Mouse (Mus musculus): ENCODE results near the gene Dst.

Dst gene

DNA sequence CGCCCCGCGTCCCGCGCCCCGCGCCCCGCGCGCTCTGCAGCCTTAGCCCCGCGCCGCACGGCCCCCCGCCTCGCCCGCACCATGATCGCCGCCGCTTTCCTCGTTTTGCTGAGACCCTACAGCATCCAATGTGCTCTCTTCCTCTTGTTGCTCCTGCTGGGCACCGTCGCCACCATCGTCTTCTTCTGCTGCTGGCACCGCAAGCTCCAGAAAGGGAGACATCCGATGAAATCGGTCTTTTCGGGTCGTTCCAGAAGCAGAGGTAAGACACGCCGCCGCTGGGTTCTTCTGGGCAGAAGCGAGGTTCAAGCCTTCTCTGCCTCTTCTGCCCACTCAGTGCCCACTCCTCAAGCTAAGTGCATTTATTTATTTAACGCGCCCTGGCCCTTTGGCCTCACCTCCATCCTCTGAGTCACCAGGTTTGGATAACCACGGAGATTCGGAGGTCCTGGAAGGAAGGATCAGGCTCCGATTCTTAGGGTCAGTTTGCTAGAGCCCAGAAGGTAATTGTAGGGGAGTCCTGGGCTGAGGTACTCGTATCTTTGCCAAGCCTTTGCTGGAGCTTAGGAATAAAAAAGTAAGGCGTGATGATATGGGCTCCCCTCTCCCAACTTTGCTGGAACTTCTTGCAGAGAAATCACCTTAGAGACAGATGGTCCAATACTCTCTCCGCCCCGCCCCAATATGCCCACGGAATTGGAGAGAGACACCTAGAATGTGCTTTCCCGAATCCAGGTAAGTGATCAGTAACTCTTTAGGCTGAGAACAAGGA is at the start of gene Dst:
Gene Dst, plus strand, starts transcription at position 35 of the 772 bp plus-strand sequence.
- no peak for DNase-seq (ENCODE audit: low spot score in 2 of 2)

DNA sequence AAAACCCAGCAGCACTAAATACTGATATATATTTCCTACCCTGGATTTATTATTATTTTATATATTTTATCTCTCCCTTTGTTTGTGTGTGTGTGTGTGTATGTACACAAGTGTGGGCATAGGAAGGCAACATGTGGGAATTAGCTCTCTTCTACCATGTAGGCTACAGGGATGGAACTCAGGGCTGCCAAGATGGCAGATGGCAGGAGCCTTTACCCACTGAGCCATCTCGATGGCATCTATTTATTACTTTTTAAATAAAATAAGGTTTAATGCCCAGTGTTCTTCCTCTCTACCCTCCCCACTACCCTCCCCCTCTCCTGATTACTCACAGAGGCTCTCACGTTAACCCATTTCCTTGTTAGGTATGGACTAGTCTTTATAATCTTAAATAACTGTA is 39.0 kb upstream of the Dst start:
- no peak for DNase-seq (ENCODE audit: low spot score in 2 of 2)

GRCm38 (mm10) chr1:33869437-33869836 is 38.6 kb upstream of the Dst start:
- no peak for DNase-seq (ENCODE audit: low spot score in 2 of 2)

DNA sequence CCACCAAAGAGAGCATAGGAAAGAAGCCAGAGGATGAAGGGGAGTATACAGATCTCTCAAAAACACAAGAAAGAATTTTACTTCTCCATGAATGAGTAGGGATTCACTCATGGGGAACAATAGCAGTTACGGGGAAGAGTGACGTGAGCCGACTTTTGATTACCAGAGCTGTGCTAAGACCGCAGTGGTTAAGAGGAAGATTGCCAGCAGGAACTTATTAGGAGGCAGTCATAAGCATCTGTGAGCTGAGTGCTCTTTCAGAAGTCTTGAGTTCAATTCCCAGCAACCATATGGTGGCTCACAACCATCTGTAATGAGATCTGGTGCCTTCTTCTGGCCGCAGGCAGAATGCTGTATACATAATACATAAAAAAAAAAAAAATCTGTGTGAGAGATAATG is 34.5 kb upstream of the Dst start:
- no peak for DNase-seq (ENCODE audit: low spot score in 2 of 2)

- DNase-seq (ENCODE audit: low spot score in 2 of 2): no peak
Observed at GRCm38 (mm10) chr1:33875691-33876090, 32.3 kb upstream of the Dst start.

DNA sequence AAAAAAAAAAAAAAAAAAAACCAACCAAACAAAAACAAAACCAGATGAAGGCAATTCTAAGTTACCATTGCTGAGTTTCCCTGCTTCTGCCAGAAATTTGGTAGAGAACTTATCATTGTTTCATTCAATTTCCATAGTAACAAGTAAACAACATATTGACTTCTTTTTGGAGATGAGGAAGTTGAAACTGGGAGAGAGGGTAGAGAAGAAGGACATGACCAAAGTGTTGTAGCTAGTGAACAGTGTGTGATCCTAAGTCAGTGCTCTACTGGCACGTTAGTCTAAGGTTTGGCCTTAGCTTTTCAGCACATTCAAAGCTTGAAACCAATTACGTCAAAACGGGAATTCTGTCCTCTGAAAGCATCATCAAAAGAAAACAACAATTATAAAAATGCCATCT is 31.6 kb upstream of the Dst start:
- no peak for DNase-seq (ENCODE audit: low spot score in 2 of 2)

DNA sequence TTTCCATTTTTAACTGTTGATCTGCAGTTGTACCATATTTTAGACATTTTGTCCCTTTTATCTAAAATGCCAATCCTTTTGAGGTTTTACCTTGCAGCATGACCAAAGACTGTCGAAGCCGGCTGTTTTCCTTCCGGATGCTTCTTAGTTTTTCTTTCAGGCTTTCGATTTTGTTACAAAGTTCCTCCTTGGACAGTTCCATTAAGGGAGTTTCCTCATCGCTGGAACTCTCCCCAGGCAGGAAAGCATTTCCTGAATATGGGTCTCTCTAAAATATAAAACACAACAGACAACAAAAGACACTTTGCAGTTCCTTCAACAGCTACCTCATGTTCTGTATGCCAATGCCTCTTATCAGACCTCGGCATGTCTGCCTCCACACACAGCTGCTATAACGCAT is 29.9 kb upstream of the Dst start:
- DNase-seq (ENCODE audit: low spot score in 2 of 2): no peak

DNA sequence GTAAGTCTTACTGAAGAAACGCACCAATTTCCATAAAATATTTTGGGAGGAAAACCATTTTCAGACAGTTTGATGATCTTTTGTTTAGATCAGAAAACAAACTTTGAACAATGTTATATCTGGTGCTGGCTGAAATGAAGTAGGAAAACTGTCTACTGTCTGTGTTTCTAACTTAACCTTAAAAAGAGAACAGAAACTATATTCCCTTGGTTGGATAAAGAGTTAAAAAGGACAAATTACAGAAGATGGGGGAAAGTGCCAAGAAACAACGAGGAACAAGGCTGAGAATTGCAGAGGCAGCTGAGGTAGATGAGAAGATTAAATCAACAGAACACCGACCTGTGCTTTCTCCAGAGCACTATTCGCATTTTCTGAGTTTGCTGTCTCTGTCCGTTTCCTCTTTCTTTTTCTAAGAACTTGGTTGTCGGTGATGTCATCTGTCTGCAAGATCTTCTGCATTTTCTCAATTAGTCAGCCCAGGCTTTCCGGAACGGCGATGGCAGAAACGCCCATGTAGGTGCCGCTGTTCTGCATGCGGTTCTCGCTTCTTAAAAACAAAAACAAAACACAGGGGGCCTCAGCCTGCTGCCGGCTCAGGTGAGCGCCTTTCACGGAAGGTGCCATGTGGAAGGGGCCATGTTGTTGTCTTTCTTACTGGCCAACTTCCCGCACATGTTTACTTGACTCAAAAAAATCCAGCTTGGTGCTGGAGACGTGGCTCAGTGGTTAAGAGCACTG is 24.8 kb upstream of the Dst start:
- DNase-seq (ENCODE audit: low spot score in 2 of 2): peak; percentile 50 to 55

- DNase-seq (ENCODE audit: low spot score in 2 of 2): peak in 1 of 2 experiments; percentile 70
Observed at GRCm38 (mm10) chr1:33892784-33893183, 15.2 kb upstream of the Dst start.

DNA sequence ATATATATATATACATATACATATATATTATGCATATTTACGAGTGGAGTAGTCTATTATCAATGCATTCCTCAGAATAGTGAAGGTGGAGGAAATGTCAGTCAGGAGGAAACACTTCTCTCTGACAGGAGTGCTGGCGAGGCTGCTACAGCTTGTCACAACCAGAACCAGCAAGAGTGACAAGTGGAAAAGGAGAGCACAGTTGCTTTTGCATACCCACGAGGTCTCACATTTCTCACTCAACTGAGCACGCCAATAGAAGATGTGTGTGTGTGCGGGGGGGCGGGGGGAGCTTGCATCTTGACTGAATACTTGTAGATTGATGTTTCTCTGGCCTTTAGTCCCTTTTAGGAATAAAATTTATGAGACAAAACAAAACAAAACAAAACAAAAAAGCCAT is 11.9 kb upstream of the Dst start:
- no peak for DNase-seq (ENCODE audit: low spot score in 2 of 2)

DNA sequence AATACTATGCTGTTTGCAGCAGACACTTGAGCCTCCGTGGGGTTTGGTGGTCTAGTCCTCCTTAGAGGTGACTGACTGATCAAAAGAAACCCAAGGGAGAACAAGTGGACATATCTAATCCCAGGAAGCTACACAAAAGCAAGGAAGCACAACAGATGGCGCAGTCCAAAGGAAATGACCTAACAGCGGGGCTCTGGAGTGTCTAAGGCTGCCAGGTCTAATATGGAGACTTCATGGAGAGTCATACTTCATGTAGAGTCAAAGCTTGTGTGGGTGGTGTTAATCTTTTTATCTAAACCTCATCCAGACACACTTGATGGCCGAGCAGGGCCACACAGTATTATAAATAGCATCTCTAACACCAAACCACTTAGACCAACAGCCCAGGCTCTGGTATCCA is 11.4 kb upstream of the Dst start:
- no peak for DNase-seq (ENCODE audit: low spot score in 2 of 2)

GRCm38 (mm10) chr1:33897426-33897825 is 10.6 kb upstream of the Dst start:
- no peak for DNase-seq (ENCODE audit: low spot score in 2 of 2)

DNA sequence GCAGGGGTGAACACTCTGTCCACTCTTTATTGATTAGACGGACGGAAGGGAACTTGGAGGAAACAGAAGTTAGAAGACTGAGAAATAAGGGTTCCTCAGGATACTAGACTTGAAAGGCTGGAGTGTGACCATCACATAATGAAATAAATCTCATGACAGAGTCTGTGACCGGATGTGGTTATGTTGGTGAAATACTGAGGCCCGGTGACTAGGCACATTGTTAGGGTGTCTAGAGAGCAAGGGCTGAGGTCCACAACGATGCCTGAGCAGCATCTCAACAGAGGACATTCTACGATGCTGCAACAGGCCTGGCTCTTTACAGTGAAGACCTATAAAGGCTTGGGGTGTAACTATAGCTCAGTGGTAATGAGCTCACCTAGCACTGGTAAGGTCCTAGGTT is 9.7 kb upstream of the Dst start:
- no peak for DNase-seq (ENCODE audit: low spot score in 2 of 2)

DNA sequence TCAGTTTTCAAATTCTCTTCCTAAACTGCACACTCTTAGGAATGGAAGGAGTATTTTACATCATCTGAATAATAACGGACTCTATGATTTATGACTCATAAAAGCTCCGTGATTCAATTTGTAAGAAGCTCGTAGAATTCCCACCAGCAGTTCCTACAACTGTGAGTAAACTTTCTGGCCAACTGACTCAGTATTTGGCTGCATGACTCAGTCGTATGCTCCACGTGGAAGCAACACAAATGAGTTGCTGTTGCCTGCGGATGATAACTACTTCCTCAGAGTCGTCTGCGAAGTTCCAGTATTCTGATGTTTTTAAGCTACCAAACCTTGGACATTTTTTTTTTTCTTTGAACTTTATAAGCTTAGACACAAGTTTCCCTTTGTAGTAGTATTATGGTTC is 7.8 kb upstream of the Dst start:
- no peak for DNase-seq (ENCODE audit: low spot score in 2 of 2)

DNA sequence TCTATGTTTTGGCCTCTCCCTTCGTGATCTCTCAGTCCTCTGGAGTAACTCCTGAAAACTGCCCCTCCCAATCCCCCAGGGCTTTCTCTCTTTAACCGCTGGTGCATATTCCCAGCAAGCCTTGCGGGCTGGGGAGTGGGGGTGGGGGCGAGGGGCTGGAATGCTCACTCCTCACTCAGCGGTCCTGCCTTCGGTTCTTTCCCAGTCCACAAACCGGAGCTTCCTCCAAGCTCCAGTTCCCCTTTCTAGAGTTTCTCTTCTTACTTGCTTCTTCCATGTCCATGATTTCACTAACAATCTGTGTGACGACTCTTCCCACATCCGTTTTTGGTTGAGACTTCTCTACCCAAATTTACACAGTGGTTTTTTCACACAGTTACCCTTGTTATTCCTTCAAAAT is 4.4 kb upstream of the Dst start:
- no peak for DNase-seq (ENCODE audit: low spot score in 2 of 2)

- DNase-seq (ENCODE audit: low spot score in 2 of 2): no peak
Observed at GRCm38 (mm10) chr1:33906216-33906615, 1.8 kb upstream of the Dst start.

GRCm38 (mm10) chr1:33906927-33907326 is 1.1 kb upstream of the Dst start:
- DNase-seq (ENCODE audit: low spot score in 2 of 2): peak; percentile 57 to 65

DNA sequence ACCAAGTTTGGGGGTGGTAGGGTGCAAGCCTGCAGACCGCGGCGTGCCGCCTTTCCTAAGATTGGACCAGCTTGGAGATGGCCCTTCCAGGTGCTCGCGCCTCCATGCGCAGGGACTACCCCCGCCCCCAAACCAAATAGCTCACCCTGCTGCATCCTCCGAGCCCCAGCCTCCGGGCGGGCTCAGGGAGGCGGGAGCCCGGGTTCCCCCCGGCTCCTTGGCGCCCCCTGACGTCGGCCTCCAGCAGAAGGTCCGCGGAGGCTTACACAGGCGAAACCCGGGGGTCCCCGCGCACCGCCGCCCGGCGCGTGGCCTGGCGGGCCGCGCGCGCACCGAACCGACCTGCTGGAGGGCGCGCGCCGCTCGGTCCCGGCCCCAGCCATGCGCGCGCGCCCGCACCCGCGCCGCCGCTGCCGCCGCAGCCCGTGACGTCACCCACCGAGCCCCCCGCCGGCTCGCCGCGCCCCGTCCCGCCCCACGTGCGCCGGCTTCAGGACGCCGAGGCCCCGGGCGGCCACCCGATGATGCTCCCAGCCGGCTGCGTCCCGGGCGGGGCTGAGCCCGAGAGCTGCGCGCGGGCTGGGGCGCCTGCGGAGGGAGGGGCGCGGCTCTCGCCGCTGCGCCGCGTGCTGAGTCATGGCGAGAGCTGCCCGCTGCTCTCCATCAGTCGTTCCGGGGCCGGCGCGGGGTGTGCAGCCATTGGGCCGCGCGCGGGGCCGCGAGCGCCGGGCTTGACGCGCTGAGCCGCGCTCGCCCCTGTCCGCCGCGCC is 419 bp upstream of the Dst start, which contains the start of gene Bend6:
Gene Bend6, minus strand, starts transcription at position 396 of the 770 bp plus-strand sequence.
- DNase-seq (ENCODE audit: low spot score in 2 of 2): peak; percentile 84

- DNase-seq (ENCODE audit: low spot score in 2 of 2): no peak
Observed at GRCm38 (mm10) chr1:33911589-33911988, 3.6 kb downstream of the Dst start.

DNA sequence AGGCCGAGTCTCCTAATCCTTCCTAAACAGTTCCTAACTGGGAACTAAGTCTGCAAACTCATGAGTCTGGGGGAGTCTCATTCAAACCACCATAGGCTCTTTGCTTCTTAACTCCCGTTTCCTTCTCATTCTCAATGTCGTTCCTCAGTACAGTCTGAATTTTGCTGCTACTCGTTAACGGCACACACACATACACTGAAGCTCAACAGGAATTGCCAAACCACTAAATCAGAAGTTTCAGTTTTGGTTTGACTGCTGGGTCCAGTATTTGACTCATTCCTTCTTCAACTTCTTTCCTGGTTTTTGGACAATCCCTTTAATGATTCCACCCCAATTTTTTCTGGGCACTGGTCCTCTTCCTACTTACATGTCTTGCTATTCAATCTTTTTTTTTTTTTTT is 8.5 kb downstream of the Dst start:
- DNase-seq (ENCODE audit: low spot score in 2 of 2): no peak

- no peak for DNase-seq (ENCODE audit: low spot score in 2 of 2)
Observed at GRCm38 (mm10) chr1:33922975-33923374, 14.9 kb downstream of the Dst start.

DNA sequence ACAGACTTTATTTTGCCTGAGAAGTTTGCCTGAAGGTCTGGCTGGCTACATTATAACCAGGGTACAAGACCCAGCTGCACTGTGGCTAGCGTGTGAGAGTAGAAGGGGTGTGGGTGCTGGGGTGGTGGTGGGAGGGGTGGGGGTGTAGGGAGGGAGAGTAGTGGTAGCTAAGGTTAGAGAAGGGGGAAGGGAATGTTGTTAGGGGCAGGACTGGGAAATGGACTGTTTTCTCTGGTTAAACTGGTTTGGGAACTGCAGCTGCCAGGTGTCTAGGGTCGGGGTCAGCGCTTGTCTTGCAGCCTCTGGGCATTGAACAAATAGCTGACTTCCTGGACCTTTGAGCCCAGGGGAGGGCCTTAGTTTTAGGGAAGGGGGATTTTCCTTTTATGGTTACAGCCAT is 17.3 kb downstream of the Dst start:
- no peak for DNase-seq (ENCODE audit: low spot score in 2 of 2)

GRCm38 (mm10) chr1:33927466-33927865 is 19.4 kb downstream of the Dst start:
- no peak for DNase-seq (ENCODE audit: low spot score in 2 of 2)
